Comparison of ENCODE assay signal across 32 mouse cellular contexts in the genomic region with DNA sequence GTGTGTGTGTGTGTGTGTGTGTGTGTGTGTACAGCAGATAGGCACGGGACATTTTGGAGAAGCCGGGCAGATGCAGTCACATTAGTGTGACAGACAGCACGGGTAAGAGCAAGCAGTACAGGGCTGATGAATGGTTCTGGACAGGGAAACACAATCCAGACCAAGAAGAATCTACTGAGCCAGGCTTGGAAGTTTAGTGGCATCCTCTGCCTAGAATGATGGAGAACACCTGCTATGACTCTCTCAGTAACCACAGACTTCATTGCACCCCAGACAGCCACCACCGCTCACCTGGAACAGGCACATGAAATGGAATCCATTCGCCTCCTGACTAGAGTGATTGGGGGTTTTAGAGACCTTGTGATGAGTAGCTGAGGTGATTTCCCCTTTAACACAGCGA. TPM values are rescaled to one million over a fixed set of nuclear protein-coding genes. Genes with fewer than 3 reads are reported as not detected.
"Had no signal": no experiment of that assay in that cellular context is flagged by ENCODE, and none has a peak within 500 bp of the region (broad histone marks: within the 10 kb centered on the region; RNA-seq: fewer than 3 reads in every experiment).

No protein-coding gene starts in this region.

- H3K27ac ChIP-seq: left cerebral cortex, adult 2 months; liver, embryonic 12.5 days; liver, embryonic 15.5 days; midbrain, embryonic 13.5 days; neural tube, embryonic 13.5 days had no signal

- H3K4me3 ChIP-seq: left cerebral cortex, adult 2 months; liver, embryonic 12.5 days; liver, embryonic 15.5 days; midbrain, embryonic 13.5 days; myocyte; neural tube, embryonic 13.5 days had no signal

- H3K27me3 ChIP-seq: liver, embryonic 12.5 days; liver, embryonic 15.5 days; midbrain, embryonic 13.5 days; neural tube, embryonic 13.5 days had no signal

- DNase-seq: kidney, adult 2 months; kidney, postnatal 14 days; layer of hippocampus, postnatal 36 days; liver; lung, adult 2 months; lung, postnatal 14 days; lung, postnatal 4 days; retina, postnatal 1 day; right cerebral cortex, postnatal 25 days; thymus, adult 18-20 months; thymus, postnatal 36 days had no signal

- H3K36me3 ChIP-seq: liver, embryonic 12.5 days; liver, embryonic 15.5 days; midbrain, embryonic 13.5 days; neural tube, embryonic 13.5 days had no signal

- H3K4me1 ChIP-seq: liver, embryonic 12.5 days; liver, embryonic 15.5 days; midbrain, embryonic 13.5 days; neural tube, embryonic 13.5 days had no signal

- H3K4me2 ChIP-seq: liver, embryonic 12.5 days; liver, embryonic 15.5 days; midbrain, embryonic 13.5 days; neural tube, embryonic 13.5 days had no signal

- H3K9ac ChIP-seq: liver, embryonic 12.5 days; liver, embryonic 15.5 days; midbrain, embryonic 13.5 days; neural tube, embryonic 13.5 days had no signal

- ATAC-seq: hindbrain, embryonic 16.5 days; inflammation-experienced regulatory T-cells, adult 6 months; intestine, embryonic 16.5 days; liver, embryonic 12.5 days; midbrain, embryonic 13.5 days; midbrain, embryonic 16.5 days had no signal

- H3K9me3 ChIP-seq: liver, embryonic 12.5 days; liver, embryonic 15.5 days; midbrain, embryonic 13.5 days; neural tube, embryonic 13.5 days had no signal

RNA-seq across cellular contexts. Expression of gene Saxo1, which starts 38.2 kb away (rescaled TPM):
- total RNA-seq: layer of hippocampus, adult 8-10 months; layer of hippocampus, postnatal 10 days; layer of hippocampus, postnatal 36 days; left cerebral cortex, adult 2 months; left cerebral cortex, postnatal 36 days; megakaryocyte progenitor cell, adult 5-6 weeks; megakaryocyte-erythroid progenitor cell, adult 5-6 weeks; monocyte, adult 5-6 weeks; neutrophil, adult 5-6 weeks had no signal
- polyA plus RNA-seq: hindbrain, embryonic 16.5 days; inflammation-experienced regulatory T-cells, adult 6 months; intestine, embryonic 16.5 days; liver, embryonic 12.5 days; liver, embryonic 15.5 days; lung, adult 2 months; lung, embryonic 16.5 days; midbrain, embryonic 13.5 days; midbrain, embryonic 16.5 days; myocyte; neural tube, embryonic 13.5 days; small intestine, adult 2 months; spleen, adult 2 months; urinary bladder, adult 2 months had no signal
